Mouse (Mus musculus): ENCODE measurements around the gene Ppcs.

DNA sequence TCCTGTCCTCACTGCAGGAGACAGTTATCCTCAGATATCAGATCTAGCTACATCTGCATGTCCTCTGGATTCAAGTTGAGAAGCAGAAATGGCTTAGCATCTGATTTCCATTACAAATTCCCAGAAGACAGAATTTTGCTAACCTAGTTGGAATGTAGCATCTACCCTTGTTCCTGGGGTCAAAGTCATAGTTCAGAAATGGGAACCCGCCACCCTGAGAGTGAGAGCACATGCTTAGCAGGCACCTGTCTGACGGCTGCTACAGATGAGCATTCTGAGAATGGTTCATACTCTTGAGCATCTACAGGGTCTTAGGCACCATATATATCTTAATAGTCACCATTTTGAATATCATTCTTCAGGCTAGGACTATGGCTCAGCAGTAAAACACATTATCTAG, 15.7 kb upstream of the Ppcs start:
- TF ChIP-seq CTCF (IDR thresholded peaks at IDR 0.05; ENCODE audit: low read depth, low read length): no peak
- no peak for TF ChIP-seq POLR2A (IDR thresholded peaks at IDR 0.05; ENCODE audit: borderline replicate concordance, low read depth, low read length)
